Mouse (Mus musculus) layer of hippocampus, postnatal 14 days (tissue): Measurements from ENCODE around the gene Gm9913. TPM values are rescaled to one million over a fixed set of nuclear protein-coding genes. Genes with fewer than 3 reads are reported as not detected.

Experiments used
- DNase-seq, 2 experiments: peaks; one replicate each; pipeline ENCODE4 v3.0.0; 2021 to 2022; ENCODE audit warnings: low spot score in 2 of 2, mixed read lengths in 1 of 2
- long read RNA-seq, 2 experiments: library from polyadenylated mRNA; stranded (forward); transcript quantifications; one replicate each; pipeline ENCODE4 v2.0.0; 2021
- total RNA-seq, 2 experiments: library from RNA; stranded (reverse); gene quantifications; 2 replicates each; pipeline ENCODE4 v1.2.3; 2021

Gm9913 gene
- total RNA-seq, result under 1 TPM; 0.43 to 0.48 TPM
- long read RNA-seq, experiment 1, result 0 reads
- long read RNA-seq, experiment 2, result 0 reads

GRCm38 (mm10) chr2:125505006-125505745, at the start of gene Gm9913:
Gene Gm9913 (plus strand): TSS chr2:125505089.
- DNase-seq, result peak in 1 of 2 experiments; percentile 37

GRCm38 (mm10) chr2:125456059-125456789, 48.7 kb upstream of the Gm9913 start:
- no peak for DNase-seq

- DNase-seq, result no peak
Measured at GRCm38 (mm10) chr2:125459087-125459486, 45.8 kb upstream of the Gm9913 start.

GRCm38 (mm10) chr2:125464036-125464435, 40.9 kb upstream of the Gm9913 start:
- no peak for DNase-seq

GRCm38 (mm10) chr2:125470553-125471295, 34.2 kb upstream of the Gm9913 start:
- DNase-seq, result peak in 1 of 2 experiments; percentile 49

GRCm38 (mm10) chr2:125471721-125472120, 33.2 kb upstream of the Gm9913 start:
- DNase-seq, result no peak

GRCm38 (mm10) chr2:125473228-125473627, 31.7 kb upstream of the Gm9913 start:
- no peak for DNase-seq

GRCm38 (mm10) chr2:125474690-125475089, 30.2 kb upstream of the Gm9913 start:
- DNase-seq, result no peak

GRCm38 (mm10) chr2:125476231-125476630, 28.7 kb upstream of the Gm9913 start:
- DNase-seq, result no peak

GRCm38 (mm10) chr2:125477367-125477766, 27.5 kb upstream of the Gm9913 start:
- DNase-seq, result no peak

- no peak for DNase-seq
Measured at GRCm38 (mm10) chr2:125478705-125479104, 26.2 kb upstream of the Gm9913 start.

GRCm38 (mm10) chr2:125480057-125480456, 24.8 kb upstream of the Gm9913 start:
- DNase-seq, result no peak

- peak in 1 of 2 experiments; percentile 35 for DNase-seq
Measured at GRCm38 (mm10) chr2:125481116-125481515, 23.8 kb upstream of the Gm9913 start.

GRCm38 (mm10) chr2:125481531-125482317, 23.2 kb upstream of the Gm9913 start:
- no peak for DNase-seq

- no peak for DNase-seq
Measured at GRCm38 (mm10) chr2:125484164-125484563, 20.7 kb upstream of the Gm9913 start.

- DNase-seq, result no peak
Measured at GRCm38 (mm10) chr2:125484910-125485309, 20.0 kb upstream of the Gm9913 start.

- no peak for DNase-seq
Measured at GRCm38 (mm10) chr2:125489979-125490378, 14.9 kb upstream of the Gm9913 start.

GRCm38 (mm10) chr2:125492050-125492900, 12.6 kb upstream of the Gm9913 start:
- DNase-seq, result no peak

GRCm38 (mm10) chr2:125494291-125494690, 10.6 kb upstream of the Gm9913 start:
- DNase-seq, result no peak
